Mouse (Mus musculus) ES-E14 (cell line): ENCODE data around the gene Gbx2.

Experiments
- CHD2 ChIP-seq: IDR thresholded peaks from 2 replicates; pipeline ENCODE4 v1.6.1; 2014; ENCODE audit warnings: mild to moderate bottlenecking, low read depth, low read length, inconsistent platforms
- MAFK ChIP-seq: IDR thresholded peaks from 2 replicates; pipeline ENCODE4 v1.6.1; 2014; ENCODE audit warnings: mild to moderate bottlenecking, low read depth, low read length, inconsistent platforms; ENCODE audit not compliant: insufficient read depth
- ZC3H11A ChIP-seq: IDR thresholded peaks from 2 replicates; pipeline ENCODE4 v1.6.1; 2012; ENCODE audit warnings: low read depth, mild to moderate bottlenecking, inconsistent platforms, low read length, borderline replicate concordance
- ZNF384 ChIP-seq: IDR thresholded peaks from 2 replicates; pipeline ENCODE4 v1.6.1; 2012; ENCODE audit warnings: low read depth, low read length, inconsistent platforms

GRCm38 (mm10) chr1:89884335-89884734, 46.6 kb downstream of the Gbx2 start:
- TF ChIP-seq CHD2 (no peak), MAFK (no peak), ZNF384 (no peak), ZC3H11A (no peak)
